Mouse (Mus musculus): ENCODE results near the gene Rgs10. TPM values are rescaled to one million over a fixed set of nuclear protein-coding genes. Genes with fewer than 3 reads are reported as not detected.

The Rgs10 gene
- total and polyA plus RNA-seq, 3 experiments = 5.0 to 14.3 (median 9.8) TPM

DNA sequence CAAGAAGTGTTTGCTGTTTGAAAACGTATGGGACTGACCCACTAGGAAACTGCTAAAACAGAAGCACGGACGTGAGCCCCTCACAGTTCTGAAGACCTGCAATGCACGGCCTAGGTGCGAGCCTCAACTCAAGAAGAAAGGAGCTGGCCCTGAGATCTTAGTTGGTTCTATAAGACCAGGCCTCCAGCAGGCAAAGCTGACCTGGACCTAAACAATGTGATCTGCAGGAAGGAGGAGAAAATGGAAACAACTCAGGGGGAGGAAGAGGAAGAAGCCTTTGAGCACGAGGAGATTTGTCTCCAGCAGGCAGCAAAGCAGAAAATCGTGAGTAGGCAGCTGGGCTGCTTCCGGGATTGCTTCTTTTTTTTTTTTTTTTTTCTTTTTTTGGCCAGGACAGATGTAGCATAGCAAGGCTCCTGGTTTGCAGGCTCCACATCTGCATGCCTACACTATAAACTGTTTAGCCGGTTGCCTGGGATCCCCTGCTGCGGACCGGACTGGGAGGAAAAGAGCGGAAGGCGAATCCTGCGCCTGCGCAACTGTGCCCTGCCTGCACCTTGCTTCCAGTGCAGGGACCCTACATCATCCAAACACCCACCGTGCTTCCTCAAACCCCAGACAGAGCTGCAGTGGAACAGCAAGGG lies 39.3 kb downstream of the Rgs10 start:
- 52% methylated on average over 16 of the region's 16 CpGs for whole genome bisulfite sequencing
- H3K27me3 ChIP-seq (ENCODE audit: control insufficient read depth, insufficient read depth, low read length) = no peaks in the 10 kb centered on the region
- H3K4me3 ChIP-seq = no peak overlapping the region
- TF ChIP-seq CTCF (IDR thresholded peaks at IDR 0.05) = no peak
- TF ChIP-seq EP300 (IDR thresholded peaks at IDR 0.05; ENCODE audit: insufficient read depth, low read depth, low read length) = no peak
- no peak for TF ChIP-seq POLR2A (IDR thresholded peaks at IDR 0.05; ENCODE audit: insufficient read depth, low read depth, low read length)
- H3K36me3 ChIP-seq (ENCODE audit: control insufficient read depth, insufficient read depth, low read length) = no peaks in the 10 kb centered on the region
- H3K9ac ChIP-seq (ENCODE audit: low read depth, low read length) = no peak overlapping the region
- H3K79me2 ChIP-seq (replicated peaks; ENCODE audit: control insufficient read depth, insufficient read depth, low read length) = no peaks in the 10 kb centered on the region
- peak; percentile 56 to 59 for DNase-seq
- no peak overlapping the region for H3K27ac ChIP-seq
- intact Hi-C loops (cut with DNase I) = no loop called here
- no peaks in the 10 kb centered on the region; the same call in none of the 2 replicates for H3K4me1 ChIP-seq (ENCODE audit: control insufficient read depth, insufficient read depth, low read length)

DNA sequence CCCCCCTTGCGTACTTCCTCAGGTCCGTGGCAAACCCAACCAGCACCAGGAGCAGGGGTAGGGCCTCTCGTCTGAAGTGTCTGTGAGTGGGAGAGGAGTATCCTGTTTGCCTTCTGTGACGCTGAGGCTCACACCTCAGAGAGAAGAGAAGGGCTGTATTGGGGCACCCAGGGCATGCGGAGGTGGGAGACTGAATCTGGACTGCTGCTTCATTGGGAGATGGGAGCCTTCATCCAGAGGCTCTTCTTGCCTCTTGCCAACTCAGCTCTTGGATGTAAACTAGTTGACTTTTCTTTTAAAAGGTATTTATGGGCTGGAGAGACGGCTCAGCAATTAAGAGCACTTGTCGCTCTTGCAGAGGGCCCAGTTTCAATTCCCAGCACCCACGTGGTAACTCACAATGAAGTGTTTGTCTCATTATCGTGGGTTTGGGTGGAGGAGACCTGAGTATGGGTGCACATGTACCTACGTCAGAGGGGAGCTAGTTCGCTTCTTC lies 42.3 kb downstream of the Rgs10 start:
- Histone ChIP-seq H3K4me1 (ENCODE audit: control insufficient read depth, insufficient read depth, low read length) (no peaks in the 10 kb centered on the region), H3K9ac (ENCODE audit: low read depth, low read length) (no peak overlapping the region), H3K4me3 (no peak overlapping the region), H3K36me3 (ENCODE audit: control insufficient read depth, insufficient read depth, low read length) (no peaks in the 10 kb centered on the region), H3K27me3 (ENCODE audit: control insufficient read depth, insufficient read depth, low read length) (no peaks in the 10 kb centered on the region), H3K79me2 (replicated peaks; ENCODE audit: control insufficient read depth, insufficient read depth, low read length) (no peaks in the 10 kb centered on the region), H3K27ac (no peak overlapping the region)
- intact Hi-C loops (cut with DNase I) = no loop called here
- TF ChIP-seq CTCF (IDR thresholded peaks at IDR 0.05) (no peak), EP300 (IDR thresholded peaks at IDR 0.05; ENCODE audit: insufficient read depth, low read depth, low read length) (no peak), POLR2A (IDR thresholded peaks at IDR 0.05; ENCODE audit: insufficient read depth, low read depth, low read length) (no peak)
- no peak for DNase-seq
- WGBS = 83% methylated on average over 11 of the region's 11 CpGs

DNA sequence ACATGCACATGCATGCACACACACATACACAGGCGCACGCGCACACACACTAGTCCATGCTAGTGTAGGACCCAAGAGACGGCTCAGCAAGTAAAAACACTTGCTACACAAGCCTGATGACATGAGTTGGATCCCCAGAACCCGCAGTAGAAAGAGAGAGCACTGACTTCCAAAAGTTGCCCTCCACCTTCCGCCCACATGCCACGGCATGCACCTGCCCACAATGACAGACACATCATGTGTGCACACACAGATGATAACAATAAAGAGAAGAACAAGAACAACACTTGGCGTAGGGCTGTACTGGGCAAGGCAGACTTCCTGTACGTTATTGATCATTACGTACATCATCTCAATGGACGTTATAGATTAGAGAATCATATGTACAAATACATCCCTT lies 44.4 kb downstream of the Rgs10 start:
- no peak overlapping the region for H3K9ac ChIP-seq (ENCODE audit: low read depth, low read length)
- H3K36me3 ChIP-seq (ENCODE audit: control insufficient read depth, insufficient read depth, low read length) = no peaks in the 10 kb centered on the region
- no peak for DNase-seq
- TF ChIP-seq POLR2A (IDR thresholded peaks at IDR 0.05; ENCODE audit: insufficient read depth, low read depth, low read length) (no peak), EP300 (IDR thresholded peaks at IDR 0.05; ENCODE audit: insufficient read depth, low read depth, low read length) (no peak), CTCF (IDR thresholded peaks at IDR 0.05) (no peak)
- H3K4me1 ChIP-seq (ENCODE audit: control insufficient read depth, insufficient read depth, low read length) = no peaks in the 10 kb centered on the region
- intact Hi-C loops (cut with DNase I) = loop anchor here (5.0 kb wide), 1 partner anchor 313 kb away; no protein-coding TSS in a partner anchor
- 92% methylated on average over 11 of the region's 11 CpGs for WGBS
- H3K27me3 ChIP-seq (ENCODE audit: control insufficient read depth, insufficient read depth, low read length) = no peaks in the 10 kb centered on the region
- H3K79me2 ChIP-seq (replicated peaks; ENCODE audit: control insufficient read depth, insufficient read depth, low read length) = no peaks in the 10 kb centered on the region
- no peak overlapping the region for H3K27ac ChIP-seq
- no peak overlapping the region for H3K4me3 ChIP-seq

DNA sequence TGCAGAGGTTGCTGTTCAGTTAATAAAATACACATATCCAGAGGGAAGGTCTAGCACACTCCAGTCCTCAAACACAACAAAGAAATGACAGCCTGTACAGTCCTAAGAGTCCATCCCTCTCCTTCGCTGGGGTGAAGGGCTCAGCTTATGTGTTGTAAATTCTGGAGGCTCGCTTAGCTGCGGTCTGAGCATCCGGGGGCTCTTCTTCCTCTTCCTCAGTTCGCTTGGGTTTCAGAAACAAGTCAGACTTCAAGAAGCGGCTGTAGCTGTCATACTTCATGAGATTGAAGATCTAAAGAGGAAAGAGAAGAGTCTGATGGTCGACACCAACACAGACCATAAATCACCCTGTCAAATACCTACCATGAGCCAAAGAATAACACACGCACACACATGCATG lies 44.8 kb downstream of the Rgs10 start:
- Histone ChIP-seq H3K27me3 (ENCODE audit: control insufficient read depth, insufficient read depth, low read length) (no peaks in the 10 kb centered on the region), H3K27ac (no peak overlapping the region), H3K4me1 (ENCODE audit: control insufficient read depth, insufficient read depth, low read length) (no peaks in the 10 kb centered on the region), H3K79me2 (replicated peaks; ENCODE audit: control insufficient read depth, insufficient read depth, low read length) (no peaks in the 10 kb centered on the region), H3K9ac (ENCODE audit: low read depth, low read length) (no peak overlapping the region), H3K4me3 (no peak overlapping the region), H3K36me3 (ENCODE audit: control insufficient read depth, insufficient read depth, low read length) (no peaks in the 10 kb centered on the region)
- 84% methylated on average over 8 of the region's 8 CpGs for WGBS
- TF ChIP-seq EP300 (IDR thresholded peaks at IDR 0.05; ENCODE audit: insufficient read depth, low read depth, low read length) (no peak), POLR2A (IDR thresholded peaks at IDR 0.05; ENCODE audit: insufficient read depth, low read depth, low read length) (no peak), CTCF (IDR thresholded peaks at IDR 0.05) (no peak)
- DNase-seq = no peak
- intact Hi-C loops (cut with DNase I) = loop anchor here (5.0 kb wide), 1 partner anchor 314 kb away; no protein-coding TSS in a partner anchor

DNA sequence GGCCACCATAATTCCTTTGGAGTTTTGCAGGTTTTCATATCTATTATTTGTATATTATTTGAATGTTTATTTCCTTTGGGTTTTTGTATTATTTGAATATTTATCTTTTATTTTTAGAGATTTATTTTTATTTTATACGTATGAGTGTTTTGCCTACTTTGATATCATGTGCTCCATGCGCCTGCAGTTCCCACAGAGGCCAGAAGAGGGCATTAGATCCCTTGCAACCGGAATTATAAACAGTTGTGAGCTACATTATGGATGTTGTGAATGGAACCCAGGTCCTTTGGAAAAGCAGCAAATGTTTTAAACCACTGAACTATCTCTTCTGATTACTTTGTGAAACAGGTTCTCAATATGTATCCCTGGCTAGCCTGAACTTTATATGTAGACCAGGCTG lies 46.2 kb downstream of the Rgs10 start:
- DNase-seq = peak in 1 of 2 experiments; percentile 51
- no peaks in the 10 kb centered on the region for H3K79me2 ChIP-seq (replicated peaks; ENCODE audit: control insufficient read depth, insufficient read depth, low read length)
- H3K36me3 ChIP-seq (ENCODE audit: control insufficient read depth, insufficient read depth, low read length) = no peaks in the 10 kb centered on the region
- no peaks in the 10 kb centered on the region for H3K27me3 ChIP-seq (ENCODE audit: control insufficient read depth, insufficient read depth, low read length)
- H3K4me1 ChIP-seq (ENCODE audit: control insufficient read depth, insufficient read depth, low read length) = no peaks in the 10 kb centered on the region
- H3K4me3 ChIP-seq = no peak overlapping the region
- H3K27ac ChIP-seq = no peak overlapping the region
- WGBS = 68% methylated on average over 3 of the region's 3 CpGs
- peak; percentile 82 for TF ChIP-seq CTCF (IDR thresholded peaks at IDR 0.05)
- TF ChIP-seq POLR2A (IDR thresholded peaks at IDR 0.05; ENCODE audit: insufficient read depth, low read depth, low read length) = no peak
- H3K9ac ChIP-seq (ENCODE audit: low read depth, low read length) = no peak overlapping the region
- intact Hi-C loops (cut with DNase I) = loop anchor here (5.0 kb wide), 1 partner anchor 315 kb away; no protein-coding TSS in a partner anchor

DNA sequence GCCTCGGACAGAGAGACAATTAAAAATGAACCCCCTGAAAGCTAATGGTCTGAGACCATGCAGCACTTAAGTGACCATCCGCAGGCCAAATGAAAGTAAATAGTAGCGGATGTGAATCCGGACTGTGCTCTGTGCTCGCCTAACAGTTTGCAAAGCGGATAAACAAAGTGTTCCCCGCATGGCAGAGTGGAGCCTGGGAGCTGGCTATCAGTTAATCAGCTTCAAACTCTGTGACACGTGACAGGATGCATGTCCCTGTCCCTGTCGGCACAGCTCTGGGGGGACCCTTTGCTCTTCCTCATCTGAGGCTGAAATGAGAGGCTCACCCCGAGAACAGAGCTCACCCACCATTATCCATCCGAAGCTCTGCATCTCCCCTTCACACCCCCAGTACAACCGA lies 49.2 kb downstream of the Rgs10 start:
- TF ChIP-seq POLR2A (IDR thresholded peaks at IDR 0.05; ENCODE audit: insufficient read depth, low read depth, low read length) = no peak
- TF ChIP-seq EP300 (IDR thresholded peaks at IDR 0.05; ENCODE audit: insufficient read depth, low read depth, low read length) = no peak
- TF ChIP-seq CTCF (IDR thresholded peaks at IDR 0.05) = no peak
- Histone ChIP-seq H3K9ac (ENCODE audit: low read depth, low read length) (no peak overlapping the region), H3K4me1 (ENCODE audit: control insufficient read depth, insufficient read depth, low read length) (no peaks in the 10 kb centered on the region), H3K79me2 (replicated peaks; ENCODE audit: control insufficient read depth, insufficient read depth, low read length) (no peaks in the 10 kb centered on the region), H3K4me3 (no peak overlapping the region), H3K27me3 (ENCODE audit: control insufficient read depth, insufficient read depth, low read length) (no peaks in the 10 kb centered on the region), H3K36me3 (ENCODE audit: control insufficient read depth, insufficient read depth, low read length) (no peaks in the 10 kb centered on the region), H3K27ac (no peak overlapping the region)
- WGBS = 69% methylated on average over 12 of the region's 12 CpGs
- no peak for DNase-seq
- intact Hi-C loops (cut with DNase I) = no loop called here

Measured in heart, adult 2 months (tissue).